Comparison of ENCODE assay signal across 8 mouse cellular contexts in genomic region chr10:106932571-106933073, GRCm38 (mm10).
DNase-seq lines count a peak whose midpoint lies in the region; ATAC-seq lines count a peak whose summit lies in the region.

No protein-coding gene starts in this region.

- H3K27me3 ChIP-seq in liver, embryonic 11.5 days (replicated peaks; ENCODE audit: control insufficient read depth, insufficient read depth, low read length) = no peaks in the 10 kb centered on the region
- no peaks in the 10 kb centered on the region for H3K27me3 ChIP-seq in stomach, embryonic 14.5 days (ENCODE audit: control insufficient read depth, insufficient read depth, low read length)

- no peak overlapping the region for H3K27ac ChIP-seq in liver, embryonic 11.5 days (ENCODE audit: low read depth, low read length)
- H3K27ac ChIP-seq in stomach, embryonic 14.5 days (ENCODE audit: low read length) = no peak overlapping the region

- DNase-seq in left cerebral cortex, postnatal 10 days (ENCODE audit: extremely low spot score in 1 of 2, low spot score in 2 of 2) = peak; percentile 23 to 25
- no peak for DNase-seq in left cerebral cortex, adult 8-10 months (ENCODE audit: low spot score in 2 of 2)
- DNase-seq in embryo, embryonic 10 days (ENCODE audit: low spot score) = peak; percentile 41
- DNase-seq in heart, postnatal 10 days = peak; percentile 11 to 30
- DNase-seq in liver, embryonic 11.5 days (ENCODE audit: low spot score) = no peak
- no peak for DNase-seq in spleen, postnatal 10 days (ENCODE audit: low spot score in 2 of 2)
- DNase-seq in frontal cortex, postnatal 10 days (ENCODE audit: low spot score in 2 of 2) = no peak

- H3K4me2 ChIP-seq in liver, embryonic 11.5 days = peak overlapping the region; percentile 40
- H3K4me2 ChIP-seq in stomach, embryonic 14.5 days (replicated peaks; ENCODE audit: low read depth, low read length) = peak overlapping the region; percentile 41

- no peaks in the 10 kb centered on the region for H3K4me1 ChIP-seq in liver, embryonic 11.5 days (replicated peaks; ENCODE audit: control insufficient read depth, insufficient read depth, low read length)
- H3K4me1 ChIP-seq in stomach, embryonic 14.5 days (ENCODE audit: control insufficient read depth, insufficient read depth, low read length) = no peaks in the 10 kb centered on the region

- no peak for ATAC-seq in liver, embryonic 11.5 days (replicated peaks; ENCODE audit: low FRiP score)
- ATAC-seq in stomach, embryonic 14.5 days (ENCODE audit: insufficient number of reproducible peaks, insufficient read depth, low FRiP score, low read depth) = no peak; the same call in 1 of the 2 replicates

- H3K9me3 ChIP-seq in liver, embryonic 11.5 days (ENCODE audit: control insufficient read depth, low read length) = no peaks in the 10 kb centered on the region
- H3K9me3 ChIP-seq in stomach, embryonic 14.5 days (ENCODE audit: control insufficient read depth, low read depth, low read length) = no peaks in the 10 kb centered on the region

- 38% methylated on average over 13 of the region's 13 CpGs for WGBS in liver, embryonic 11.5 days
- 34% methylated on average over 13 of the region's 13 CpGs for WGBS in stomach, embryonic 14.5 days

- no peak overlapping the region for H3K9ac ChIP-seq in liver, embryonic 11.5 days (ENCODE audit: low read depth, low read length)
- H3K9ac ChIP-seq in stomach, embryonic 14.5 days (replicated peaks; ENCODE audit: low read depth, low read length) = no peak overlapping the region

- intact Hi-C loops in left cerebral cortex, postnatal 10 days (cut with DNase I) = loop anchor here (5.0 kb wide), 1 partner anchor 455 kb away; no protein-coding TSS in a partner anchor
- intact Hi-C loops in heart, postnatal 10 days (cut with DNase I) = loop anchor here (1.0 to 10.0 kb wide), 4 partner anchors 192 to 815 kb away; partner anchors contain the start of gene Acss3

- no peak overlapping the region for H3K4me3 ChIP-seq in liver, embryonic 11.5 days (ENCODE audit: low read depth, low read length)
- peak overlapping the region; percentile 21 for H3K4me3 ChIP-seq in stomach, embryonic 14.5 days (ENCODE audit: low read depth, low read length)

- H3K36me3 ChIP-seq in liver, embryonic 11.5 days (ENCODE audit: control insufficient read depth, insufficient read depth, low read length) = no peaks in the 10 kb centered on the region
- H3K36me3 ChIP-seq in stomach, embryonic 14.5 days (ENCODE audit: control insufficient read depth, insufficient read depth, low read length) = no peaks in the 10 kb centered on the region

Comparison
In these comparisons a context has a peak if more than half of its experiments do, and no peak if none do; other contexts are left out.
1. DNase-seq: peak in left cerebral cortex, postnatal 10 days (2 of 2), embryo, embryonic 10 days (single experiment) and heart, postnatal 10 days (2 of 2); none in left cerebral cortex, adult 8-10 months (0 of 2), liver, embryonic 11.5 days (single experiment), spleen, postnatal 10 days (0 of 2) and frontal cortex, postnatal 10 days (0 of 2).